Mouse (Mus musculus): ENCODE measurements around the gene Armcx5. TPM values are rescaled to one million over a fixed set of nuclear protein-coding genes. Genes with fewer than 3 reads are reported as not detected.
"Not testable (repeated sequence)": the region's sequence is repeated elsewhere in the genome, so short reads cannot be mapped to it uniquely, and the experiment has no call there.

The Armcx5 gene
- polyA plus RNA-seq, 1 experiment from 2014 or later = 10.8 TPM

- peak; percentile 47; the same call in 1 of the 2 replicates for ATAC-seq (ENCODE audit: low FRiP score, low TSS enrichment)
- WGBS = 17% methylated on average over 25 of the region's 26 CpGs
- peak overlapping the region; percentile 55 for H3K4me2 ChIP-seq (ENCODE audit: low read length)
- DNase-seq = peak; percentile 27
- peak overlapping the region; percentile 68 for H3K9ac ChIP-seq (replicated peaks; ENCODE audit: low read length)
- peaks cover 23% of the 10 kb centered on the region for H3K36me3 ChIP-seq (ENCODE audit: control insufficient read depth, insufficient read depth, low read length)
- not testable (repeated sequence) for H3K27me3 ChIP-seq (ENCODE audit: control insufficient read depth, insufficient read depth, low read length); H3K4me1 ChIP-seq (ENCODE audit: control insufficient read depth, insufficient read depth, low read length); H3K9me3 ChIP-seq (ENCODE audit: control insufficient read depth, low read length)
- H3K4me3 ChIP-seq (replicated peaks; ENCODE audit: low read depth, low read length) = peak overlapping the region; percentile 58
- H3K27ac ChIP-seq (replicated peaks; ENCODE audit: low read depth, low read length) = peak overlapping the region; percentile 80
These were observed 54.0 kb downstream of the Armcx5 start for GRCm38 (mm10) chrX:135796305-135797211.

MicroRNAs encoded within 50 kb of the gene (microRNA counts, 519-probe panel; counts per million panel counts)
- not detected for microRNA mmu-miR-1970

Small RNAs within 50 kb of the gene (microRNA-seq; reads per million reads assigned to microRNA genes)
- gene Mir1970 (not detected), gene Mir7646 (not detected)

Other genes with a start within 250 kb of the Armcx5 start
- gene AV320801, start 248.1 kb upstream of the Armcx5 start, polyA plus RNA-seq (2014; fragmentation: Nextera tagmentation; extraction: Ambion mirVana) = not detected in 2 replicates
- not detected in 2 replicates for gene Nxf7, start 144.0 kb upstream of the Armcx5 start, polyA plus RNA-seq (2014; fragmentation: Nextera tagmentation; extraction: Ambion mirVana)
- not detected in 2 replicates for gene Prame, start 115.0 kb upstream of the Armcx5 start, polyA plus RNA-seq (2014; fragmentation: Nextera tagmentation; extraction: Ambion mirVana)
- not detected in 2 replicates for gene Tcp11x2, start 48.9 kb upstream of the Armcx5 start, polyA plus RNA-seq (2014; fragmentation: Nextera tagmentation; extraction: Ambion mirVana)
- not detected in 2 replicates for gene Tmsb15a, start 17.5 kb upstream of the Armcx5 start, polyA plus RNA-seq (2014; fragmentation: Nextera tagmentation; extraction: Ambion mirVana)
- 129 and 235 TPM in 2 replicates for gene Gprasp1, start within 50 bp of the Armcx5 start, polyA plus RNA-seq (2014; fragmentation: Nextera tagmentation; extraction: Ambion mirVana)
- 101 and 124 TPM in 2 replicates for gene Bhlhb9, start 54.9 kb downstream of the Armcx5 start, polyA plus RNA-seq (2014; fragmentation: Nextera tagmentation; extraction: Ambion mirVana)
- 134 and 181 TPM in 2 replicates for gene Gprasp2, start 96.3 kb downstream of the Armcx5 start, polyA plus RNA-seq (2014; fragmentation: Nextera tagmentation; extraction: Ambion mirVana)